Mouse (Mus musculus): Measurements from ENCODE around the gene Wsb2. TPM values are rescaled to one million over a fixed set of nuclear protein-coding genes. Genes with fewer than 3 reads are reported as not detected.

Gene Wsb2
- total RNA-seq (2023): 10 to 100 TPM; 38.2 to 39.0 TPM

DNA sequence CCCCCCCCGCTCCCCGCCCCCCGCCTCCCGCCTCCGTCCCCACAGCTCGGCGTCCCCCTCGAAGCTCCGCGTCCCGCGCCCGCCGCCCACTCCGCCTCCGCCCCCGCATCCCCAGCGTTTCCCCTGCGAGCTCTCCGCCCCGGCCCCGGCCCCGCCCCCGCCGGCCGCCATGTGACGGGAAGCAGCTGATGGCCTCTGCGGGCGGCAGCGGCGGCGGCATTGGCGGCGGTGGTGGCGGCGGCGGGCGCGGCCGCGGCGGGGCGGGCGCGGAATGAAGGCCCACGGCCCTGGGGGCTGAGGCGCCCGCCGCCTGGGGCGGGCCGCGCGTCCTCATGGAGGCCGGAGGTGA lies at the start of gene Wsb2:
Gene Wsb2, plus strand, starts transcription at position 176 of the 349 bp plus-strand sequence.

DNA sequence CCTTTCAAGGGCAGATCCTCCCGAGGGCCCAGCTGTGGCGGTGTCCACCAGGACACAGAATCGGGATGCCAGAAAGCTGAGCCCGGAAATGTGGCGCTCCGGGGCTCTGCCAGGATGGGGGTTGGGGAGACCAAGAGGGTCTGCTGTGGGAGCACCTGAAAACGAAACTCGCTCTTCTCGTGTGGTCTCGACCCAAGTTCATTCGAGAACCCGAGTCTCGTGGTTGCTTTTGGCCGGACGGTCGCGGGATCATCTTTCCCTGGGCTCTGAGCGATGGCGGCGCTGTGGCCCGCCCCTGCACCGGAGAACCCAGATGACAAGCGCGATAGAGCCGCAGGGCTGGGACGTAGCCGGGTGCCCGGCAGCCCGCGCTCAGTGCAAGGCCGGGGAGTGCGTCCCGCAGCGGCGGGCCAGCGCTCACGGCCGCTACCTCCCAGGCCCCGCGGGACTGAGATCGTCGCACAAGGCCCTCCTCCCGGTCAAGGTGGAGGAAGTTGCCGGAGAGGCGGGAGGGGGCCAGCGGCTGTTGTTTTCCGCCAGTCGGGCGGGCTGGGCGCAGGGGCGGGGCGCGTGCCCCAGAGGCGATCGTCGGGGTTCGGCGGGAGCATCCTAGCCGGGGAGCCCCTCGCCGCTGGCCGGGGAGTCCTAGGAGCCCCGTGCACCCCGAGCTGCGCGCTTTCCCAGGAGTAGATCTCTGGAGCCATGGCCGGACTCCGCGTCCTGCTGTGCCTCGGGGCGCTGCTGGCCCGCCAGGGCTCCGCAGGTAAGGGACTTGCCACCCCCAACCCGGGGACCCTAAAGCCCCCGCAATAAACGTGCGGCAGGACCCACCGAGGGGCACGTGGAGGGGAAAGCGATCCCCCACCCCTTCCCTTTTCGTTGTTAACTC lies 38.1 kb upstream of the Wsb2 start, which contains the start of gene Vsig10:
Gene Vsig10, plus strand, starts transcription at position 343 of the 889 bp plus-strand sequence.

DNA sequence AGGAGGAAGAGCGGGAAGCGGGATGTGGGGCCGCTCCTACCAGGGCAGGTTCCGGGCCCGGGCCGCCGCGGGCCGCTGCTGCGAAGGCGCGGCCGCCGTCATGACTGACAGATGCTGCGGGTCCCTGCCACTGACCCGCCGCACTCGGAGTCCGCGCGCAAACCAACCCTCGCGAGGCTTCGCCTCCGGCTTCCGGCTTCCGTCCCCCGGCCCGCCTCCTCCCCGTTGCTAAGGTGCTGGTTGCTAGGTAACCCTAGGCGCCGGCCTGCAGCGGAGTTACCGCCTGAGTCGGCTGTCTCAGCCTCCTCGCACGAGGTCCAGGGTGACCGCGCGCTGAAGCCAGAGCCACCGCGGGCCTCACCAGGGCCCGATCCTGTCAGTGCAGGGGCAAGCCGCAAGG lies 31.8 kb downstream of the Wsb2 start, which contains the start of gene Rfc5:
Gene Rfc5, minus strand, starts transcription at position 171 of the 400 bp plus-strand sequence.

DNA sequence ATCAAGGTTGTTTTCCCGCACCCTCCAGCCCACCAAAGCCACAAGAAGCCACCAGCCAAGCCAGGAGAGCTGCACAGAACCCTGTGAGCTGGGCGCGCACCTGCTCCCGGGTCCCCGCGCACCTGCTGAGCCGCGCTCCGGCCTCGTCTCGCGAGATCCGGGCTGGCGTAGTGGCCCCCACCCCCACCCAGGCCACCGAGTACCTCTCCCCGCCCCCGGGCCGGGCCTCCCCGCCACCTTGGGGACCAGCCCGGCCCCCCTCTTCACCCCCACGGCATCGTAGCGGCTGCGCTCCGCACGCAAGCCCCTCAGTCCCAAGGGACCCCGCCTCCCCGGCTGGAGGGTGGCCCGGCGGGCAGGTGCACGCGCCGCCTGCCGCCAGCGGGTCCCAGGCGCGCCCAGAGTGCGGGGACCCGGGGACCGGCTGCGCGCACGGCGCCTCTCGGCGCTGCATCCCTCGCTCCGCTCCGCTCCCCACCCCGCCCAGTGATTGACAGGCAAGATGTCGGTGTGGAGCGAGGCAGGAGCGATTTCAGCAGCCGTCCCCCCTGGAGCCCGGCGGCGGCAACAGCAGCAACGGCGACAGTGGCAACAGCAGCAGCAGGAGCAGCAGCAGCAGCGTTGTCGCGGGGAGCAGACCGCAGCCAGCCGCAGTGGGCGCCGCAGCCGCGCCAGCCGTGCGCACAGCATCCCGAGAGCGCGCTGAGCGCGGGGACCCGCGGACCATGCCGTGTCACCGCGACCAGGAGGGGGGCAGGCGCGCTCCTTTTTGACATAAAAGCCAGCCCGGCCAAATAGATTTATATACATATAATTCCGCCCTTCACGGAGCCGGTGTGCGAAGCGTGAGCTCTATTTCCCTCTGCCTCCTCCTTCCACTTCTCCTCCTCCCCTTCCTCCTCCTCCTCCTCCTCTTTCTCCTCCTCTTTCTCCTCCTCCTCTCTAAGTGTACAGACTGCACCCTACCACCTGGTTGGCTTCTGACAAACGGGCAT lies 56.7 kb downstream of the Wsb2 start, which contains the start of gene Ksr2:
Gene Ksr2, plus strand, starts transcription at position 494 of the 995 bp plus-strand sequence.

Other genes starting within 250 kb of the Wsb2 start
- gene Suds3, start 241.2 kb upstream of the Wsb2 start, total RNA-seq (2023): 10 to 100 TPM; 58.3 to 88.5 TPM
- 10 to 100 TPM; 78.2 to 84.2 TPM for gene Taok3, start 237.2 kb upstream of the Wsb2 start, total RNA-seq (2023)
- gene Pebp1, start 69.7 kb upstream of the Wsb2 start, total RNA-seq (2023): 10 to 100 TPM; 44.7 to 50.9 TPM
- gene Vsig10, start 38.2 kb upstream of the Wsb2 start, total RNA-seq (2023): 1 to 10 TPM; 7.2 to 9.7 TPM
- 10 to 100 TPM; 25.2 to 30.4 TPM for gene Rfc5, start 31.7 kb downstream of the Wsb2 start, total RNA-seq (2023)
- gene Ksr2, start 56.7 kb downstream of the Wsb2 start, total RNA-seq (2023): under 1 TPM in 1 of 2 experiments, not detected in 1; 0.11 TPM

Measured in neutrophil, adult 59 days (primary cell).